Mouse (Mus musculus) colon, adult 2 months (tissue): ENCODE measurements around the gene Etv4. TPM values are rescaled to one million over a fixed set of nuclear protein-coding genes. Genes with fewer than 3 reads are reported as not detected.

Source experiments
- polyA plus RNA-seq: library from polyadenylated mRNA; depleted of rRNA; stranded (reverse); fragments of >200 nt; gene quantifications from 2 replicates; pipeline ENCODE4 v1.2.3, GENCODE M21; 2012; rRNA removed

Etv4 gene
- 19.9 and 30.7 TPM in 2 replicates for polyA plus RNA-seq

DNA sequence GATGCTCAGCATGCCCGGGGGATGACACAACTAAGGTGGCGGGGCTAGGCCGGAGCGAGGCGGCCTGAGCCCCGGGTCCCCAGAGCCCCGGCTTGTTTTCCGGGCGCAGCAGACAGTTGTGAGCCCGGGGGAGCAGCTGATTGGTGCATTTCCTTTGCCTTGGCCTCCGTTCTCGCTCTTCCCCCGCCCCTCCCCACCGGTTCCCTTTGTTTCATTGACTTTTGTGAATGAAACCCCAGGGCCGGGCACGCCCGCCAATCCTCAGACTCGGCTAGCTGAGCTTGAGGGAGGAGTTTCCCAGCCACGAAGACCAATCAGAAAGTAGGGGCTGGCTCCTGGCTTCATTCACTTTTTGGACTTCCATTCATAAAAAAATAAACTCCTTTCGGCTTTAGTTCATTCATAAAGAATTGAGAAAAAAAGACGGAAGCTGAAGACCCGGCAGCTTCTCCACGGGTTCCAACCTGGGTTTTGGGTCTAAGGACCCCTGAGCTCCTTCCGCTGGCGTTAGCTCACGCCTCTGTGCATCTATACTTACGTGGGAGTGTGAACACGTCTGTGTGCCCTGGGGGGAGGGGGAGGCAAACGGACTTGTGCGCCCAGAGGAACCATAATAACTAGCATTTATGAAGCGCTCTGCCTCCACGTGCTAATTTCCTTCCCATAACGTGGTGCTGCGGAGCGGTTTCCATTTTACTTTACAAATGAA, at the start of gene Etv4:
TSS of gene Etv4 (minus strand) at position 229 of the 709 bp plus-strand sequence.

DNA sequence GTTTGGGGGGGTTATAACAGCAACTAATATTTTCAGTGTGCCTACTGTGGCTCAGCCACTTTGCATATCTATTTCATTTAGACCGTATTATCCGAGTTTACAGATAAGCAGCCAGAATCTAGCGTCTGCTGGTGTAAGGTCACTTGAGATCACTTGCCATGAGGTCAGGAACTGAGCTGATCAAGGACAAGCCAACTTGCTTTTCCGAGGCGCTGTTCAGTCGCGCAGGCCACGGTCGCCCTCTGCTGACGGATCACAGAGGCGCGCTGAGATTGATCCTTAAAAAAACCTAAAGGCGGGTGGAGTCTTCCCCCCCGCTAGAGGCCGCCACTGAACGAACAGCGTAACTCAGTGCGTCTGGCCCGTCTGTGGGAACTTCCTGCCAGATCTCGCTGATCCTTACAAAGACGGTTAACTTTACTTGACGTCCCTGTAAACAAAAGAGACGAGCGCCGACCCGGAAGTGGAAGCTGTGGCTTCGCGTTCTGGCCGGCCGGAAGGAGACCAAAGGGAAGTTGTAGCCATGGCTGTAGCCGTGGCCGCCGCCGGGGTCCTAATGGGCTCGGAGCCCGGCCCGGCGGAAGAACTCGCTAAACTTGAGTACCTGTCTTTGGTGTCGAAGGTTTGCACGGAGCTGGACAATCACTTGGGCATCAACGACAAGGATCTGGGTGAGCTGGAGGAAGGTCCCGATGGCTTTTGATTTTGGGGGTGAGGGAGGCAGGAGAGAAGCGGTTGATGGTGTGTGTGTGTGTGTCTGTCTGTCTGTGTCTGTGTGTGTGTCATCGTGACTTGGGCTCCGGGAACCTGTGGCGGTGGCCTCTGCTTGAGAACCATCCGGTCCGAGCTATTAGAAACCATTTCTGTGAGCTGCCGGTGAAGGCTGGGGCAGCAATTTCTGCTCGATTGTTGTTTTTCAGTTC, 52.4 kb downstream of the Etv4 start, which contains the start of gene Dhx8:
TSS of gene Dhx8 (plus strand) at position 402 of the 923 bp plus-strand sequence.

Other genes with a start within 250 kb of the Etv4 start
- gene Brca1, start 233.4 kb downstream of the Etv4 start, polyA plus RNA-seq = 0.79 and 0.83 TPM in 2 replicates
- gene Nbr1, start 233.2 kb downstream of the Etv4 start, polyA plus RNA-seq = 121 and 137 TPM in 2 replicates
- 36.5 and 54.6 TPM in 2 replicates for gene Tmem106a, start 203.1 kb downstream of the Etv4 start, polyA plus RNA-seq
- gene Gm11634, start 186.1 kb downstream of the Etv4 start, polyA plus RNA-seq = not detected in 2 replicates
- gene Rdm1, start 158.2 kb downstream of the Etv4 start, polyA plus RNA-seq = 18.5 and 22.8 TPM in 2 replicates
- 16.9 and 21.0 TPM in 2 replicates for gene Arl4d, start 119.8 kb downstream of the Etv4 start, polyA plus RNA-seq
- 9.9 and 11.8 TPM in 2 replicates for gene Dhx8, start 52.5 kb downstream of the Etv4 start, polyA plus RNA-seq
- 1.3 and 1.7 TPM in 2 replicates for gene Meox1, start 109.0 kb upstream of the Etv4 start, polyA plus RNA-seq
- gene Sost, start 181.6 kb upstream of the Etv4 start, polyA plus RNA-seq = 0.10 TPM in 1 of 2 replicates, not detected in the other
- not detected in 2 replicates for gene Cfap97d1, start 198.9 kb upstream of the Etv4 start, polyA plus RNA-seq
- 112 and 133 TPM in 2 replicates for gene Dusp3, start 201.6 kb upstream of the Etv4 start, polyA plus RNA-seq
- 10.6 and 12.7 TPM in 2 replicates for gene Mpp3, start 243.1 kb upstream of the Etv4 start, polyA plus RNA-seq